Mouse (Mus musculus) kidney, adult 2 months (tissue): ENCODE results near the gene Lrrc52.

Source experiments
- CTCF ChIP-seq: fragments of 200-500 bp; conservative IDR thresholded peaks from 2 replicates; pipeline ENCODE4 v1.5.1; 2011; ENCODE audit warnings: low read depth, mild to moderate bottlenecking, control low read depth, low read length, moderate library complexity, mixed read lengths; ENCODE audit not compliant: insufficient read depth, insufficient read length
- POLR2A ChIP-seq: fragments of 200-500 bp; IDR thresholded peaks from one replicate; pipeline ENCODE4 v1.6.1; 2011; ENCODE audit warnings: low read depth, low read length, control low read depth

DNA sequence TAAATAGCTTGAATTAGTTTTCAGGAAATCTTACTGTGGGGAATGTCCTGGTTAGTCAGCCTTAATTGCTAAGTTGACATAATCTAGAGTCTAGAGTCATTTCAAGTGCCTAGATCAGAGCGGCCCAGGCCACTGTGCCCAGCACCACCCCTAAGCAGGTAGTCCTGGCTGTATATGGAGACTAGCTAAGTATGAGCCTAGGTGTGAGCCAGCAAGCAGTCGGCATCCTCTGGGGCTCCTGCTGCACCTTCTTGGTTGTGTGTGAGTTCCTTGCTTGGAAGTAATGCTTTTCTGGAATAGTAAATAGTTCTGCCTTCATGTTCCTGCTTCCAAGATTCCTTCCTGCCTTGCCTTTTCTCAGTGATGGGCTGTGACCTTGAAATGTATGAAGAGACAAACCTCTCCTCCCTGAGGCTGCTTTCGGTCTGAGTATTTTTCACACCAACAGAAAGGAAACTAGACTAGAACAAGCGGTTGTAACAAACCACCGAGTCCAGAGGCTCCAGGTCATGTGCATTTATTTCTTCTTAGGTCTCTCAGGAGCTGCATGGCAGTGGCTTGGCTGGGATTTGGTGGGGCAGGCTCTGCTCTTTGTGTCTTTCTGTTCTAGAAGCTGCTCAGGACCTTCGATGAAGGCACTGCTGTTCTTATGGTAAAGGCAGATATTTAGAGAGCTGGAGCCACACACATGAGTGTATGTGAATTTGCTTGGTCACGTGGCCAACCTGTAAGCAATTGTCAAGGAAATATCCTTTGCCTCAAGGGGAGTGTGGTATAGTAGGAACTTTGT is 30.2 kb downstream of the Lrrc52 start:
- no peak for TF ChIP-seq CTCF
- no peak for TF ChIP-seq POLR2A
